Mouse (Mus musculus) liver, embryonic 14.5 days (tissue): ENCODE data around the gene Apoc4.

Source experiments
- CTCF ChIP-seq: IDR thresholded peaks from 2 replicates; pipeline ENCODE4 v1.5.1; 2016; ENCODE audit warnings: antibody characterized with exemption, low read depth, control low read depth
- EP300 ChIP-seq: IDR thresholded peaks from 2 replicates; pipeline ENCODE4 v1.6.1; 2016; ENCODE audit warnings: antibody characterized with exemption, low read depth

GRCm38 (mm10) chr7:19695881-19696280 is 14.6 kb upstream of the Apoc4 start:
- TF ChIP-seq CTCF (no peak), EP300 (no peak)
